Mouse (Mus musculus) heart, embryonic 11.5 days (tissue): ENCODE measurements around the gene Usp34. TPM values are rescaled to one million over a fixed set of nuclear protein-coding genes. Genes with fewer than 3 reads are reported as not detected.

Experiments used
- ATAC-seq: fragments of 200-750 bp; cut with Nextera tagmentation; replicated peaks from 2 replicates; pipeline ENCODE4 v1.8.0; 2017; ENCODE audit warnings: moderate library complexity; ENCODE audit not compliant: insufficient number of reproducible peaks, low FRiP score, low TSS enrichment
- H3K27ac ChIP-seq: fragments of 300-500 bp; sonication (generic); 2 replicates; pipeline ENCODE4 v1.5.1; 2014; ENCODE audit warnings: mild to moderate bottlenecking, low read depth, low read length
- H3K27me3 ChIP-seq: fragments of 300-500 bp; sonication (generic); 2 replicates; pipeline ENCODE4 v1.6.1; 2014; ENCODE audit warnings: mild to moderate bottlenecking, low read length, mixed read lengths; ENCODE audit not compliant: control insufficient read depth, insufficient read depth
- H3K36me3 ChIP-seq: fragments of 300-500 bp; sonication (generic); 2 replicates; pipeline ENCODE4 v1.6.1; 2014; ENCODE audit warnings: mild to moderate bottlenecking, low read length, moderate library complexity, mixed read lengths; ENCODE audit not compliant: control insufficient read depth, insufficient read depth
- H3K4me1 ChIP-seq: fragments of 300-500 bp; sonication (generic); 2 replicates; pipeline ENCODE4 v1.6.1; 2014; ENCODE audit warnings: low read length; ENCODE audit not compliant: control insufficient read depth, insufficient read depth
- H3K4me2 ChIP-seq: fragments of 300-500 bp; sonication (generic); 2 replicates; pipeline ENCODE4 v1.6.1; 2014; ENCODE audit warnings: mild to moderate bottlenecking, moderate library complexity
- H3K4me3 ChIP-seq: fragments of 300-500 bp; sonication (generic); 2 replicates; pipeline ENCODE4 v1.5.1; 2014; ENCODE audit warnings: low read depth, low read length
- H3K9ac ChIP-seq: fragments of 300-500 bp; sonication (generic); 2 replicates; pipeline ENCODE4 v1.6.1; 2014; ENCODE audit warnings: mild to moderate bottlenecking, low read depth, low read length, moderate library complexity
- H3K9me3 ChIP-seq: fragments of 300-500 bp; sonication (generic); replicated peaks from 2 replicates; pipeline ENCODE4 v1.6.1; 2016; ENCODE audit warnings: low read length; ENCODE audit not compliant: control insufficient read depth
- WGBS: fragments of 180-500 bp; shearing (Covaris S2); extraction: QIAGEN DNeasy Blood & Tissue Kit; methylation state at CpG from one replicate; pipeline ENCODE4 v1.1.7; 2014; ENCODE audit not compliant: insufficient replicate concordance; 5-methylcytosine and 5-hydroxymethylcytosine counted together
- polyA plus RNA-seq: library from polyadenylated mRNA; unstranded; fragments of >200 nt; fragmentation: Nextera tagmentation; extraction: Ambion mirVana; gene quantifications from 2 replicates; pipeline ENCODE4 v1.2.1, GENCODE M21; 2014

Usp34 gene
- polyA plus RNA-seq, 1 experiment from 2014 or later = 26.8 TPM

- Histone ChIP-seq H3K27ac (no peak overlapping the region), H3K4me2 (no peak overlapping the region), H3K27me3 (no peaks in the 10 kb centered on the region), H3K4me1 (no peaks in the 10 kb centered on the region), H3K9ac (no peak overlapping the region; the same call in 1 of the 2 replicates), H3K9me3 (no peaks in the 10 kb centered on the region), H3K4me3 (no peak overlapping the region), H3K36me3 (peaks cover 3% of the 10 kb centered on the region)
- 89% methylated on average over 4 of the region's 4 CpGs for WGBS
- ATAC-seq = no peak
These were observed 65.3 kb downstream of the Usp34 start for GRCm38 (mm10) chr11:23372032-23372431.

- H3K36me3 ChIP-seq = peaks cover 3% of the 10 kb centered on the region
- no peaks in the 10 kb centered on the region for H3K9me3 ChIP-seq
- no peak overlapping the region for H3K9ac ChIP-seq
- H3K4me3 ChIP-seq = no peak overlapping the region
- no peak overlapping the region for H3K4me2 ChIP-seq
- ATAC-seq = no peak
- H3K27ac ChIP-seq = no peak overlapping the region
- no peaks in the 10 kb centered on the region for H3K4me1 ChIP-seq
- H3K27me3 ChIP-seq = no peaks in the 10 kb centered on the region
These were observed 65.8 kb downstream of the Usp34 start for GRCm38 (mm10) chr11:23372490-23372889.

- no peak for ATAC-seq
- Histone ChIP-seq H3K9ac (no peak overlapping the region), H3K9me3 (no peaks in the 10 kb centered on the region), H3K4me3 (no peak overlapping the region), H3K27me3 (no peaks in the 10 kb centered on the region), H3K4me2 (no peak overlapping the region), H3K27ac (no peak overlapping the region), H3K4me1 (no peaks in the 10 kb centered on the region), H3K36me3 (no peaks in the 10 kb centered on the region; the same call in 1 of the 2 replicates)
- WGBS = 90% methylated on average over 2 of the region's 2 CpGs
These were observed 73.4 kb downstream of the Usp34 start for GRCm38 (mm10) chr11:23380055-23380454.

GRCm38 (mm10) chr11:23380595-23380994 is 73.9 kb downstream of the Usp34 start:
- WGBS = 92% methylated on average over 3 of the region's 3 CpGs
- Histone ChIP-seq H3K9me3 (no peaks in the 10 kb centered on the region), H3K4me2 (no peak overlapping the region), H3K4me3 (no peak overlapping the region), H3K9ac (no peak overlapping the region), H3K4me1 (no peaks in the 10 kb centered on the region), H3K27me3 (no peaks in the 10 kb centered on the region), H3K27ac (no peak overlapping the region), H3K36me3 (no peaks in the 10 kb centered on the region; the same call in 1 of the 2 replicates)
- ATAC-seq = no peak

- Histone ChIP-seq H3K4me1 (no peaks in the 10 kb centered on the region), H3K9ac (no peak overlapping the region), H3K9me3 (no peaks in the 10 kb centered on the region), H3K4me2 (no peak overlapping the region), H3K27ac (no peak overlapping the region), H3K27me3 (no peaks in the 10 kb centered on the region), H3K4me3 (no peak overlapping the region), H3K36me3 (no peaks in the 10 kb centered on the region)
- no peak for ATAC-seq
- WGBS = 87% methylated on average over 1 of the region's 1 CpGs
These were observed 76.1 kb downstream of the Usp34 start for GRCm38 (mm10) chr11:23382787-23383186.

- H3K9ac ChIP-seq = no peak overlapping the region
- H3K4me2 ChIP-seq = no peak overlapping the region
- H3K9me3 ChIP-seq = no peaks in the 10 kb centered on the region
- 83% methylated on average over 1 of the region's 1 CpGs for WGBS
- H3K27me3 ChIP-seq = no peaks in the 10 kb centered on the region
- no peak overlapping the region for H3K27ac ChIP-seq
- peaks cover 4% of the 10 kb centered on the region for H3K36me3 ChIP-seq
- H3K4me1 ChIP-seq = no peaks in the 10 kb centered on the region
- H3K4me3 ChIP-seq = no peak overlapping the region
- ATAC-seq = no peak
These were observed 83.0 kb downstream of the Usp34 start for GRCm38 (mm10) chr11:23389649-23390048.

GRCm38 (mm10) chr11:23392567-23392966 is 85.9 kb downstream of the Usp34 start:
- Histone ChIP-seq H3K36me3 (peaks cover 9% of the 10 kb centered on the region), H3K9me3 (no peaks in the 10 kb centered on the region), H3K9ac (no peak overlapping the region), H3K4me1 (no peaks in the 10 kb centered on the region), H3K27me3 (no peaks in the 10 kb centered on the region), H3K27ac (no peak overlapping the region), H3K4me3 (no peak overlapping the region), H3K4me2 (no peak overlapping the region)
- no peak for ATAC-seq

GRCm38 (mm10) chr11:23396608-23397007 is 89.9 kb downstream of the Usp34 start:
- no peak overlapping the region for H3K4me2 ChIP-seq
- no peaks in the 10 kb centered on the region for H3K9me3 ChIP-seq
- no peaks in the 10 kb centered on the region for H3K4me1 ChIP-seq
- ATAC-seq = no peak
- no peak overlapping the region for H3K4me3 ChIP-seq
- H3K27me3 ChIP-seq = no peaks in the 10 kb centered on the region
- H3K36me3 ChIP-seq = peaks cover 12% of the 10 kb centered on the region
- 75% methylated on average over 4 of the region's 4 CpGs for WGBS
- H3K27ac ChIP-seq = no peak overlapping the region
- H3K9ac ChIP-seq = no peak overlapping the region

- H3K4me2 ChIP-seq = no peak overlapping the region
- H3K4me3 ChIP-seq = no peak overlapping the region
- H3K4me1 ChIP-seq = no peaks in the 10 kb centered on the region
- WGBS = 91% methylated on average over 12 of the region's 12 CpGs
- peaks cover 12% of the 10 kb centered on the region for H3K36me3 ChIP-seq
- no peak overlapping the region for H3K9ac ChIP-seq
- no peak for ATAC-seq
- no peaks in the 10 kb centered on the region for H3K9me3 ChIP-seq
- no peak overlapping the region for H3K27ac ChIP-seq
- no peaks in the 10 kb centered on the region for H3K27me3 ChIP-seq
These were observed 94.5 kb downstream of the Usp34 start for GRCm38 (mm10) chr11:23400978-23401776.
